Mouse (Mus musculus) left cerebral cortex, postnatal 14 days (tissue): ENCODE measurements around the gene Ceacam10. TPM values are rescaled to one million over a fixed set of nuclear protein-coding genes. Genes with fewer than 3 reads are reported as not detected.

Experiments
- total RNA-seq, 2 experiments: library from RNA; stranded (reverse); gene quantifications; 2 replicates each; pipeline ENCODE4 v1.2.3; 2021

The Ceacam10 gene
- total RNA-seq, 2 experiments from 2014 or later: not detected

Other genes starting within 250 kb of the Ceacam10 start
- gene Irgq, start 246.5 kb upstream of the Ceacam10 start, total RNA-seq: 10 to 100 TPM; 97.0 to 97.6 TPM
- not detected for gene Pinlyp, start 231.1 kb upstream of the Ceacam10 start, total RNA-seq
- gene Xrcc1, start 230.9 kb upstream of the Ceacam10 start, total RNA-seq: 10 to 100 TPM; 34.7 to 37.8 TPM
- gene Ethe1, start 189.7 kb upstream of the Ceacam10 start, total RNA-seq: 10 to 100 TPM in 1 of 2 experiments, 1 to 10 TPM in 1; 9.3 to 11.3 TPM
- 1 to 10 TPM; 6.9 to 7.2 TPM for gene Zfp575, start 189.6 kb upstream of the Ceacam10 start, total RNA-seq
- gene Phldb3, start 166.4 kb upstream of the Ceacam10 start, total RNA-seq: under 1 TPM in 1 of 2 experiments, not detected in 1; 0.42 TPM
- under 1 TPM; 0.48 to 0.53 TPM for gene Lypd3, start 140.7 kb upstream of the Ceacam10 start, total RNA-seq
- gene Tex101, start 100.5 kb upstream of the Ceacam10 start, total RNA-seq: not detected
- not detected for gene BC049730, start 68.0 kb upstream of the Ceacam10 start, total RNA-seq
- gene Gm4763, start 50.3 kb upstream of the Ceacam10 start, total RNA-seq: not detected
- not detected for gene Cd177, start 16.9 kb upstream of the Ceacam10 start, total RNA-seq
- gene Gm9844, start 85.0 kb downstream of the Ceacam10 start, total RNA-seq: not detected
- not detected for gene Lypd4, start 92.7 kb downstream of the Ceacam10 start, total RNA-seq
- not detected for gene Dmrtc2, start 92.9 kb downstream of the Ceacam10 start, total RNA-seq
- 100 to 1,000 TPM; 421 to 431 TPM for gene Rps19, start 107.2 kb downstream of the Ceacam10 start, total RNA-seq
- gene Cd79a, start 120.2 kb downstream of the Ceacam10 start, total RNA-seq: under 1 TPM in 1 of 2 experiments, not detected in 1; 0.55 TPM
- 10 to 100 TPM; 80.3 to 89.2 TPM for gene Arhgef1, start 125.7 kb downstream of the Ceacam10 start, total RNA-seq
- not detected for gene Gm4881, start 167.3 kb downstream of the Ceacam10 start, total RNA-seq
- 100 to 1,000 TPM; 303 to 313 TPM for gene Rabac1, start 195.5 kb downstream of the Ceacam10 start, total RNA-seq
- 1,000 to 10,000 TPM; 2,091 to 2,391 TPM for gene Atp1a3, start 228.8 kb downstream of the Ceacam10 start, total RNA-seq